Mouse (Mus musculus): ENCODE measurements around the gene Sec24d.

DNA sequence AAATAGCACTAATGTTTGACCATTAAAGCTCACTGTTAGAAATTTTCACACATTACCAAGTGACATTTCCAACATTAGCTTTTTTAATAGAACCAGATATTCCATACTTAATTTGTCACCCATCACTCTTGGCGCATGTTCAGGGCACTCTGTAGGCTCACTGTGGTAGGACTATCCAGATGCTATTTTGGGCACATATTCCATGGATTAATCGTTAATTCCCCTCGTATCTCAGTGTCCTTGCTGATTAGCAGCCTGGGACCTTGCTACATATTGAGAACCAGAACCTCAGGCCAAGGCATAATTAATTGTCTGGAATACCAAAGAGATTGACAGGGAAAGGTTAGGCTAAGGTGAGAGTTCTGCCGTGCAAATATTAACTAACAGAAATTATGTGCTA is 8.5 kb upstream of the Sec24d start:
- TF ChIP-seq CTCF (IDR thresholded peaks at IDR 0.05; ENCODE audit: low read depth, low read length) = no peak
- TF ChIP-seq POLR2A (IDR thresholded peaks at IDR 0.05; ENCODE audit: extremely low read depth, insufficient read depth, low read length) = no peak

Measured in liver, adult 2 months (tissue).